Mouse (Mus musculus) adrenal gland, postnatal 36 days (tissue): Measurements from ENCODE around the gene Kif22. TPM values are rescaled to one million over a fixed set of nuclear protein-coding genes. Genes with fewer than 3 reads are reported as not detected.

ENCODE experiments used
- DNase-seq, 2 experiments: peaks; one replicate each; pipeline ENCODE4 v3.0.0; 2021; ENCODE audit warnings: mixed read lengths in 1 of 2
- total RNA-seq, 2 experiments: library from RNA; stranded (reverse); gene quantifications; 2 replicates each; pipeline ENCODE4 v1.2.3; 2021

Kif22 gene
- total RNA-seq, 2 experiments from 2014 or later: 5.7 to 6.8 TPM

- DNase-seq: no peak
Measured at GRCm38 (mm10) chr7:127031244-127031643, 11.0 kb downstream of the Kif22 start.

- DNase-seq: no peak
Measured at GRCm38 (mm10) chr7:127030172-127030571, 12.1 kb downstream of the Kif22 start.

- no peak for DNase-seq
Measured at GRCm38 (mm10) chr7:127027885-127028284, 14.4 kb downstream of the Kif22 start.

- peak; percentile 99 to 100 for DNase-seq
Measured at GRCm38 (mm10) chr7:127026984-127027726, 15.1 kb downstream of the Kif22 start, which contains the start of gene Maz. Maz (minus strand) TSS chr7:127027037.

GRCm38 (mm10) chr7:127026616-127026983 is 15.7 kb downstream of the Kif22 start:
- DNase-seq: peak in 1 of 2 experiments; percentile 93

- DNase-seq: peak; percentile 59 to 80
Measured at GRCm38 (mm10) chr7:127026161-127026600, 16.1 kb downstream of the Kif22 start.

- DNase-seq: peak; percentile 66 to 79
Measured at GRCm38 (mm10) chr7:127025556-127026160, 16.6 kb downstream of the Kif22 start.

GRCm38 (mm10) chr7:127024755-127025555 is 17.3 kb downstream of the Kif22 start:
- DNase-seq: peak; percentile 83 to 84

- no peak for DNase-seq
Measured at GRCm38 (mm10) chr7:127023896-127024690, 18.2 kb downstream of the Kif22 start.

GRCm38 (mm10) chr7:127023272-127023691 is 19.0 kb downstream of the Kif22 start:
- DNase-seq: no peak

GRCm38 (mm10) chr7:127022528-127023271 is 19.6 kb downstream of the Kif22 start:
- DNase-seq: no peak

GRCm38 (mm10) chr7:127021563-127022527 is 20.4 kb downstream of the Kif22 start:
- DNase-seq: no peak

GRCm38 (mm10) chr7:127020901-127021562 is 21.2 kb downstream of the Kif22 start, which contains the start of the genes Gm42742 and Prrt2:
Gm42742 (minus strand) TSS chr7:127021097.
Prrt2 (minus strand) TSS chr7:127021211.
- peak; percentile 49 to 67 for DNase-seq

GRCm38 (mm10) chr7:127020491-127020890 is 21.8 kb downstream of the Kif22 start:
- DNase-seq: no peak

- no peak for DNase-seq
Measured at GRCm38 (mm10) chr7:127020031-127020430, 22.2 kb downstream of the Kif22 start.

GRCm38 (mm10) chr7:127019306-127019960 is 22.8 kb downstream of the Kif22 start:
- no peak for DNase-seq

- DNase-seq: no peak
Measured at GRCm38 (mm10) chr7:127018416-127019305, 23.6 kb downstream of the Kif22 start.
